In genomic region chr2:165791026-165791425, GRCm38 (mm10) we compare ENCODE assay signal across 10 mouse cellular contexts.
A peak's percentile ranks its signal among the peaks of the same experiment; 100 is the strongest.
DNase-seq lines count a peak whose midpoint lies in the region; ATAC-seq and TF ChIP-seq lines count a peak whose summit lies in the region.
"Had no signal": no experiment of that assay in that cellular context is flagged by ENCODE, and none has a peak within 500 bp of the region (broad histone marks: within the 10 kb centered on the region; RNA-seq: fewer than 3 reads in every experiment).

No protein-coding gene starts in this region.

- H3K27ac ChIP-seq in hindbrain, postnatal 0 days: no peak overlapping the region
- no peak overlapping the region for H3K27ac ChIP-seq in embryonic facial prominence, embryonic 10.5 days (replicated peaks)
- H3K27ac ChIP-seq: embryonic facial prominence, embryonic 12.5 days; liver, embryonic 13.5 days had no signal

- ATAC-seq in hindbrain, postnatal 0 days: 0 out of 2 replicates have a peak, but pooled peaks have one; percentile 27

- peak; percentile 70 to 74 for DNase-seq in cerebellum, postnatal 10 days
- DNase-seq in cerebellum, adult 9-10 months: no peak
- DNase-seq in embryo, embryonic 11 days: peak; percentile 49
- DNase-seq in hindbrain, postnatal 0 days (ENCODE audit: low spot score): peak; percentile 45
- no peak for DNase-seq in lung, postnatal 36 days
- no peak for DNase-seq in frontal cortex, postnatal 25 days (ENCODE audit: low spot score in 2 of 2)
- DNase-seq in embryonic facial prominence, embryonic 10.5 days (ENCODE audit: low spot score): no peak

- H3K36me3 ChIP-seq in E14TG2a.4 (ENCODE audit: insufficient read depth, low read length): peaks cover 62% of the 10 kb centered on the region
- H3K36me3 ChIP-seq in hindbrain, postnatal 0 days (ENCODE audit: insufficient read depth, low read length): peaks cover 47% of the 10 kb centered on the region; the same call in 1 of the 2 replicates
- H3K36me3 ChIP-seq in embryonic facial prominence, embryonic 10.5 days (replicated peaks): peaks cover 95% of the 10 kb centered on the region

- H3K9ac ChIP-seq in hindbrain, postnatal 0 days (replicated peaks; ENCODE audit: low read length): no peak overlapping the region
- H3K9ac ChIP-seq: embryonic facial prominence, embryonic 12.5 days; liver, embryonic 13.5 days had no signal

- peak overlapping the region; percentile 41; the same call in 1 of the 2 replicates for H3K4me3 ChIP-seq in E14TG2a.4 (replicated peaks; ENCODE audit: low read length)
- no peak overlapping the region for H3K4me3 ChIP-seq in hindbrain, postnatal 0 days (ENCODE audit: low read length)
- no peak overlapping the region for H3K4me3 ChIP-seq in embryonic facial prominence, embryonic 10.5 days
- H3K4me3 ChIP-seq: embryonic facial prominence, embryonic 12.5 days; liver, embryonic 13.5 days had no signal

- WGBS in hindbrain, postnatal 0 days: 31% methylated on average over 7 of the region's 7 CpGs
- WGBS in embryonic facial prominence, embryonic 10.5 days: 80% methylated on average over 7 of the region's 7 CpGs

- peaks cover 3% of the 10 kb centered on the region; the same call in 1 of the 2 replicates for H3K27me3 ChIP-seq in E14TG2a.4 (ENCODE audit: insufficient read depth, low read length)
- H3K27me3 ChIP-seq in hindbrain, postnatal 0 days (ENCODE audit: insufficient read depth, low read length): no peaks in the 10 kb centered on the region
- no peaks in the 10 kb centered on the region for H3K27me3 ChIP-seq in embryonic facial prominence, embryonic 10.5 days (replicated peaks; ENCODE audit: low read depth, poor library complexity, severe bottlenecking)
- H3K27me3 ChIP-seq: embryonic facial prominence, embryonic 12.5 days; liver, embryonic 13.5 days had no signal

- no peak overlapping the region for H3K4me2 ChIP-seq in hindbrain, postnatal 0 days (ENCODE audit: low read depth, low read length)
- H3K4me2 ChIP-seq: embryonic facial prominence, embryonic 12.5 days; liver, embryonic 13.5 days had no signal

- H3K4me1 ChIP-seq in E14TG2a.4 (replicated peaks; ENCODE audit: low read depth, low read length): peaks cover 67% of the 10 kb centered on the region
- peaks cover 5% of the 10 kb centered on the region for H3K4me1 ChIP-seq in hindbrain, postnatal 0 days (ENCODE audit: insufficient read depth, low read length)
- peaks cover 6% of the 10 kb centered on the region; the same call in 1 of the 2 replicates for H3K4me1 ChIP-seq in embryonic facial prominence, embryonic 10.5 days
- H3K4me1 ChIP-seq: embryonic facial prominence, embryonic 12.5 days had no signal

- no peaks in the 10 kb centered on the region for H3K9me3 ChIP-seq in E14TG2a.4 (ENCODE audit: low read length)
- H3K9me3 ChIP-seq in hindbrain, postnatal 0 days (ENCODE audit: low read length): no peaks in the 10 kb centered on the region
- H3K9me3 ChIP-seq in embryonic facial prominence, embryonic 10.5 days: no peaks in the 10 kb centered on the region
- H3K9me3 ChIP-seq: embryonic facial prominence, embryonic 12.5 days; liver, embryonic 13.5 days had no signal

- no peak for TF ChIP-seq CTCF in E14TG2a.4 (conservative IDR thresholded peaks at IDR 0.05; ENCODE audit: low read length)
- TF ChIP-seq CTCF in hindbrain, postnatal 0 days (IDR thresholded peaks at IDR 0.05; ENCODE audit: low read depth): no peak

Comparison
In these comparisons a context has a peak if more than half of its experiments do, and no peak if none do; other contexts are left out.
1. DNase-seq: peak in cerebellum, postnatal 10 days (2 of 2), embryo, embryonic 11 days (single experiment) and hindbrain, postnatal 0 days (single experiment); none in cerebellum, adult 9-10 months (single experiment), lung, postnatal 36 days (single experiment), frontal cortex, postnatal 25 days (0 of 2) and embryonic facial prominence, embryonic 10.5 days (single experiment).